Mouse (Mus musculus): ENCODE measurements around the gene Creb3.

GRCm38 (mm10) chr4:43536031-43536430, 26.1 kb upstream of the Creb3 start:
- no peak for TF ChIP-seq CTCF (IDR thresholded peaks at IDR 0.05; ENCODE audit: insufficient read depth, low read length)
- no peak for TF ChIP-seq POLR2A (IDR thresholded peaks at IDR 0.05; ENCODE audit: borderline replicate concordance, extremely low read depth, low read depth, low read length)
